Mouse (Mus musculus) small intestine, adult 2 months (tissue): ENCODE results near the gene Fam76b. TPM values are rescaled to one million over a fixed set of nuclear protein-coding genes. Genes with fewer than 3 reads are reported as not detected.

Experiments
- H3K27ac ChIP-seq: fragments of 200-500 bp; 2 replicates; pipeline ENCODE4 v1.5.1; 2012; ENCODE audit warnings: low read depth, low read length, control low read depth, inconsistent platforms; ENCODE audit not compliant: insufficient read depth
- H3K27me3 ChIP-seq: fragments of 200-500 bp; 2 replicates; pipeline ENCODE4 v1.6.1; 2012; ENCODE audit warnings: mild to moderate bottlenecking, moderate library complexity, low read length, inconsistent platforms; ENCODE audit not compliant: control insufficient read depth, insufficient read depth
- H3K36me3 ChIP-seq: fragments of 200-500 bp; 2 replicates; pipeline ENCODE4 v1.6.1; 2012; ENCODE audit warnings: mild to moderate bottlenecking, low read length, control low read depth, inconsistent platforms; ENCODE audit not compliant: control insufficient read depth, insufficient read depth
- H3K4me1 ChIP-seq: fragments of 200-500 bp; 2 replicates; pipeline ENCODE4 v1.6.1; 2012; ENCODE audit warnings: low read length, inconsistent platforms, mixed read lengths; ENCODE audit not compliant: control insufficient read depth, insufficient read depth, insufficient read length
- H3K4me3 ChIP-seq: fragments of 200-500 bp; 2 replicates; pipeline ENCODE4 v1.5.1; 2012; ENCODE audit warnings: low read depth, mild to moderate bottlenecking, control low read depth, inconsistent platforms, low read length, moderate library complexity
- CTCF ChIP-seq: fragments of 200-500 bp; IDR thresholded peaks from 2 replicates; pipeline ENCODE4 v1.5.1; 2012; ENCODE audit warnings: low read depth, mild to moderate bottlenecking, control low read depth, inconsistent platforms, low read length, moderate library complexity, mixed read lengths; ENCODE audit not compliant: insufficient replicate concordance, insufficient read length; ENCODE audit errors: extremely low read depth
- POLR2A ChIP-seq: fragments of 200-500 bp; IDR thresholded peaks from 2 replicates; pipeline ENCODE4 v1.6.1; 2012; ENCODE audit warnings: low read depth, mild to moderate bottlenecking, control low read depth, inconsistent platforms, low read length, moderate library complexity
- WGBS: fragments of 180-500 bp; shearing (Covaris S2); methylation state at CpG from one replicate; pipeline ENCODE4 v1.1.7; 2018; 5-methylcytosine and 5-hydroxymethylcytosine counted together
- polyA plus RNA-seq: library from polyadenylated mRNA; depleted of rRNA; stranded (reverse); fragments of >200 nt; gene quantifications from 2 replicates; pipeline ENCODE4 v1.2.3, GENCODE M21; 2012

Fam76b gene
- polyA plus RNA-seq, 1 experiment, result 7.4 TPM

DNA sequence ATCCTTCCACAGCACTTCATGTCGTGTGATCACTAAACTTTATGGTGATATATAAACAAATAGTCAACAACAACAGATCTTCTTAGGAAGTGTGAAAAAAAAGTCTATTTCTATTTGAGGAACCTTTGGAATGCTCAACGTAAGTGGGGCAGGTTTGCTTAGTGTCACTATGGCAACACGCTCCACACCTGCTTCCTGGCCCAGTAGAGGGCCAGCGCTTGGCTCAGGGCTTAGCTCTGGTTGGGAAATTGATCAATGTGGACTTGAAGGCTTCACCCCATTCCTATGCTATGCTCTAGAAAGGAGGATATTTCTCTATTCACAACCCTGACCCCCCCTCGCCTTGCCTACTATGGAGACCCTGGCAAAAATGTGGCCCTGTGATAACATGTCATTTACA, 62.7 kb downstream of the Fam76b start:
- Histone ChIP-seq H3K27me3 (no peaks in the 10 kb centered on the region), H3K4me3 (no peak overlapping the region), H3K27ac (no peak overlapping the region), H3K4me1 (0 out of 2 replicates have a peak, but pooled peaks cover 3% of the 10 kb centered on the region), H3K36me3 (no peaks in the 10 kb centered on the region)
- TF ChIP-seq POLR2A (no peak), CTCF (no peak)
- WGBS, result 22% methylated on average over 5 of the region's 5 CpGs

DNA sequence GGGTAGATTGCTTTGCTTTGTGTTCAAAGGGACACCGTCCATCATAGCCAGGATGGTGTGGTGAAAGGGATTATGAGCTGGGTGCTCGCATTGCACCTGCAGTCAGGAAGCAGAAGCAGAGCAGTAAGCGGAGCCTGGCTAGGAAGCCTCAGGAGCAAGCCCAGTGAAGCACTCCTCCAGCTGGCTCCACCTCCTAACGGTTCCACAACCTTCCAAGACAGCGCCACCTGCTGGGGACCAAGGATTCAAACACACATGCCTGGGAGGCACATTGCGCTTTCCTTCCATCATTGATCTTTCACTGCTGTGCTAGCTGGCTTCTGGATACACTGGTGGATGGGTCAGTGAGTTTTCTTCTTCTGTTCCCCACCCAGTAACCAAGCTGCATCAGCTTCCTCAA, 64.4 kb downstream of the Fam76b start:
- H3K36me3 ChIP-seq, result no peaks in the 10 kb centered on the region
- H3K27ac ChIP-seq, result no peak overlapping the region
- TF ChIP-seq POLR2A (no peak), CTCF (peak; percentile 24; the same call in 1 of the 2 replicates)
- H3K4me3 ChIP-seq, result no peak overlapping the region
- 99% methylated on average over 6 of the region's 6 CpGs for WGBS
- H3K27me3 ChIP-seq, result no peaks in the 10 kb centered on the region
- 0 out of 2 replicates have a peak, but pooled peaks cover 3% of the 10 kb centered on the region for H3K4me1 ChIP-seq

DNA sequence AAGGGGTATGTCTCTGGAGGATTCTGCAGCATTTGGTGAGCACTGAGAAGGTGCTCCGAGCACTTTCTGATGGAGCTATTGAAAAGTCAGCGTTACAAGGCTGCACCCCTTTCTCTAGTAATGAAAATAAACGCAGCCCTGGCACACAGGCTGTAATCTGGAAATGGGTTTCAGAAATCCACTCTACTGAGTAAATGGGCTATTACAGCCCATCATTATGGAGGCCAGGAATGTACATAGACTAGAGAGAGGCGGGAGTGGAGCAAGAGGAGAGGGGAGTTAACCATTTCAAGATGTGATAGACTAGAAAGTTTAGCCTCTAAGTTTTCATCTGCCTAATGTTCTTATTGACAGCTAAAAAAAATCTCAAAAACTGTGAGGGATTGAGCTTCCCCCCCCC, 65.5 kb downstream of the Fam76b start:
- no peaks in the 10 kb centered on the region for H3K27me3 ChIP-seq
- 0 out of 2 replicates have a peak, but pooled peaks cover 3% of the 10 kb centered on the region for H3K4me1 ChIP-seq
- no peak overlapping the region for H3K27ac ChIP-seq
- no peak overlapping the region for H3K4me3 ChIP-seq
- H3K36me3 ChIP-seq, result no peaks in the 10 kb centered on the region
- 72% methylated on average over 4 of the region's 4 CpGs for WGBS
- TF ChIP-seq CTCF (no peak), POLR2A (no peak)

DNA sequence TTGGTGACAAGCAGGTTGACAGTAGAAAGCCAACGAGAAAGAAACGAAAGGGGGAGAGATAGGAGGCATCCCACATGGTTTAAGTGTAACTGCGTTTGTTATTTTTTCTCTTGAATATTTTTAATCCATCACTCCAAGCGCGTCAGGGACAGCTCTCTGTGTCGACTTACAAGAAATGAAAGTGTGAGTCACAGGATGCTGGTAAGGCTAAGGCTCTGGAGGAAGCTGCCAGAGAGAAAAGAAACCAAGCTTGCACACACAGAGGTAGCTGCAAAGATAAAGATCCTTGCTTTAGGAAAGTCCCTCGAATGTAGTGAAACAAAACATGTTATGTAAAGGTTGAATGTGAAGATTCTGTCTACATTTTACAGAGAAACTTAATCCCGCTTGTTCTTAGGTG, 67.0 kb downstream of the Fam76b start:
- 38% methylated on average over 8 of the region's 8 CpGs for WGBS
- no peaks in the 10 kb centered on the region for H3K27me3 ChIP-seq

DNA sequence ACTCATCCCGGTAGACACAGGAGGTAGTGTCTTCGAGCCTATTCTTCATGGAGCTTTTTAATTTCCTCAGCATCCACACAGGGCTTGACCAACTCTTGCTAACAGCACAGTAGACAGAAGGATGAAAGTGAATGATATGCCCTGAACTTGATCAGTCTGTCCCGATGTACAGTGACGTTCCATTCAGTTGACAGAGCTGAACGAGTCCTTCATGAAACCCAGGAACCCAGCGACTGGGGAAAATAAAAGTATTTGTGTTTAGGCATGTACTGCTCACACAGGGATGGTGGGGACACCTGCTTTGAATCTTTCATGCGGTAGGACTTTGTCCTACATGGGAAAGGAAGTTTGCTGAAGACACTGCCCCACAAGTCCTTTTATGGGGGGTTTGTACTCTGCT, 67.4 kb downstream of the Fam76b start:
- no peaks in the 10 kb centered on the region for H3K27me3 ChIP-seq
- WGBS, result 55% methylated on average over 7 of the region's 7 CpGs

More for the DNA sequence above, 67.0 kb downstream of the Fam76b start:
- Histone ChIP-seq H3K4me1 (0 out of 2 replicates have a peak, but pooled peaks cover 3% of the 10 kb centered on the region), H3K4me3 (no peak overlapping the region), H3K27ac (peak overlapping the region; percentile 18; the same call in 1 of the 2 replicates), H3K36me3 (no peaks in the 10 kb centered on the region)
- TF ChIP-seq CTCF, result no peak

DNA sequence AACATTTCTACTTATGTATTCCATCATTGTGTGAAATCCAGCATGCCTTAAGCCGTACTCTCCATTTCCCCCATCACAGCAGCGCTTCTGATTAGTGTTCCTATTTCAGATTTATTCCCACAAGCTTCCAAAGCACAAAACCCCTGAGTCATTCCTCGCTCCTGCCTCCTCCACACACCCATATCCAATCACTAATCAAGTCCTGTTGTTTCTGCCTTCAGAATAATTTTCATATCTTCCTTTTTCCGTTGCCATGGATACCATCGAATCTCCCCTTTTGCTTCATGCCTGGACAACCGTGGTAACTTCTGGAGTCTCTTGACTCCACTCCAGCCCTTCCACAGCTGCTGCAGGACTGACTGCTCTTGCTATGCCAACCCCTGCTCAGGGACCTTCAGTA, 68.5 kb downstream of the Fam76b start:
- Histone ChIP-seq H3K27me3 (no peaks in the 10 kb centered on the region), H3K27ac (no peak overlapping the region), H3K4me1 (no peaks in the 10 kb centered on the region), H3K36me3 (no peaks in the 10 kb centered on the region), H3K4me3 (no peak overlapping the region)
- TF ChIP-seq CTCF (no peak), POLR2A (no peak)
- WGBS, result 82% methylated on average over 6 of the region's 6 CpGs

More for the DNA sequence above, 67.4 kb downstream of the Fam76b start:
- Histone ChIP-seq H3K27ac (peak overlapping the region; percentile 18; the same call in 1 of the 2 replicates), H3K4me3 (no peak overlapping the region), H3K4me1 (0 out of 2 replicates have a peak, but pooled peaks cover 3% of the 10 kb centered on the region), H3K36me3 (no peaks in the 10 kb centered on the region)
- TF ChIP-seq CTCF, result no peak
- TF ChIP-seq POLR2A, result no peak

DNA sequence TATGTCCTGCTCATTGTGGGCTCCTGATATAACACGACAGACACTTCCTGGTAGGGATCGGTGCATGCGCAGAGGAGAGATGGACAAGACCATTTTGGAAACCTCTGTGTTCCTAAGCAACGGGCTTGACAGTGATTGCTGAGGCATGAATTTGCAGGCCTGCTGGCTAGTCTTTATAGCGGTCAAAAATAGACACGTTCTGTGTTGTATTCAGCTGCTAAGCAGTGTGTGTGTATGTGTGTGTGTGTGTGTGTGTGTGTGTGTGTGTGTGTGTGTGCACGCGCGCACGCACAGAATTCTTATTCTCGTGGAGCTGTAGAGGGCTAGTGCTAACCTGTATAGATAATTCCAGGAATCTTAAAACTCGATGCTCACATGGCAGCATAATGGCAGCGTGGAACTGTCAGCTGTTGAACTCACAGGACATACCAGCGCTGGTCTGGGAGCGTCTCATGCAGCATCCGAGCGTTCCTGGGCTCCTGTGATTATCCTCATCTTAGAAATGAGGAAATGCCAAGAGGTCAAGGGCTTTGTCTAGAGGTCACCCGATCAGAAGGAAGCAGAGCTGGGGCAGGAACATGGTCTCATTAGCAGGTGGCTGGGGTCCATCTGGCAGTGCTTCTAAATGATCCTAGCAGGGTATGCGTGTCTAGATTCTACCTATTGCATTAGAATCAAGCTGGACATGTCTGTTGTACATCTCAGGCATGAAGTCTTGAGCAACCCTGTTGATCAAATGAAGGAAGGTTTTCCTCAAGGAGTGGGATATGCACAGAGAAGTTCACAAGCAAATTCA, 71.2 kb downstream of the Fam76b start:
- 71% methylated on average over 19 of the region's 19 CpGs for WGBS
- Histone ChIP-seq H3K36me3 (no peaks in the 10 kb centered on the region), H3K27ac (no peak overlapping the region), H3K4me1 (no peaks in the 10 kb centered on the region), H3K4me3 (no peak overlapping the region), H3K27me3 (no peaks in the 10 kb centered on the region)
- TF ChIP-seq POLR2A, result no peak
- no peak for TF ChIP-seq CTCF
